Mouse (Mus musculus) spleen, adult 2 months (tissue): Measurements from ENCODE around the gene Tbkbp1.

ENCODE experiments used
- CTCF ChIP-seq: fragments of 200-500 bp; IDR thresholded peaks from 2 replicates; pipeline ENCODE4 v1.5.1; 2011; ENCODE audit warnings: mild to moderate bottlenecking, inconsistent platforms; ENCODE audit not compliant: insufficient read depth, insufficient read length, insufficient replicate concordance; ENCODE audit errors: extremely low read depth
- POLR2A ChIP-seq: fragments of 200-500 bp; IDR thresholded peaks from 2 replicates; pipeline ENCODE4 v1.6.1; 2011; ENCODE audit warnings: low read depth, low read length, inconsistent platforms

- TF ChIP-seq CTCF, result no peak
- no peak for TF ChIP-seq POLR2A
These were observed 35.5 kb downstream of the Tbkbp1 start for GRCm38 (mm10) chr11:97115797-97116196.
